Mouse (Mus musculus) T-helper 2 cell (primary cell): Measurements from ENCODE around the gene Gm9945.

Experiments
- in situ Hi-C: fragments of 300-600 bp; cut with MboI, MseI; formaldehyde crosslinking; loops from one replicate; pipeline ENCODE4 v1.15.1; 2025; ENCODE audit warnings: high pct_unique_total_duplicates

Gene Gm9945

GRCm38 (mm10) chr11:53493243-53493955 lies 13.4 kb downstream of the Gm9945 start:
- in situ Hi-C loops = loop anchor here (5.0 kb wide), 1 partner anchor 34 kb away; no protein-coding TSS in a partner anchor

GRCm38 (mm10) chr11:53495417-53495816 lies 15.5 kb downstream of the Gm9945 start:
- in situ Hi-C loops = no loop called here

- in situ Hi-C loops = no loop called here
Measured at GRCm38 (mm10) chr11:53496946-53497345, 17.0 kb downstream of the Gm9945 start.

GRCm38 (mm10) chr11:53500569-53500968 lies 20.6 kb downstream of the Gm9945 start:
- in situ Hi-C loops = no loop called here

- in situ Hi-C loops = no loop called here
Measured at GRCm38 (mm10) chr11:53502039-53502765, 22.2 kb downstream of the Gm9945 start.

GRCm38 (mm10) chr11:53503738-53504137 lies 23.8 kb downstream of the Gm9945 start:
- in situ Hi-C loops = no loop called here

- in situ Hi-C loops = no loop called here
Measured at GRCm38 (mm10) chr11:53504376-53504775, 24.4 kb downstream of the Gm9945 start.

GRCm38 (mm10) chr11:53505026-53505663 lies 25.2 kb downstream of the Gm9945 start:
- in situ Hi-C loops = no loop called here

- in situ Hi-C loops = no loop called here
Measured at GRCm38 (mm10) chr11:53507098-53507805, 27.3 kb downstream of the Gm9945 start.

GRCm38 (mm10) chr11:53508152-53508551 lies 28.2 kb downstream of the Gm9945 start:
- in situ Hi-C loops = no loop called here

GRCm38 (mm10) chr11:53508591-53508990 lies 28.6 kb downstream of the Gm9945 start:
- in situ Hi-C loops = no loop called here

- in situ Hi-C loops = no loop called here
Measured at GRCm38 (mm10) chr11:53510351-53510750, 30.4 kb downstream of the Gm9945 start.

- in situ Hi-C loops = no loop called here
Measured at GRCm38 (mm10) chr11:53516775-53517627, 37.0 kb downstream of the Gm9945 start.

GRCm38 (mm10) chr11:53518759-53519158 lies 38.8 kb downstream of the Gm9945 start:
- in situ Hi-C loops = no loop called here

- in situ Hi-C loops = no loop called here
Measured at GRCm38 (mm10) chr11:53519207-53520121, 39.5 kb downstream of the Gm9945 start, which contains the start of gene Sept8. TSS of gene Sept8 (plus strand) at chr11:53519257.

- in situ Hi-C loops = no loop called here
Measured at GRCm38 (mm10) chr11:53520122-53520978, 40.4 kb downstream of the Gm9945 start.

GRCm38 (mm10) chr11:53521120-53521820 lies 41.3 kb downstream of the Gm9945 start:
- in situ Hi-C loops = no loop called here

GRCm38 (mm10) chr11:53521821-53522131 lies 41.8 kb downstream of the Gm9945 start:
- in situ Hi-C loops = no loop called here
